Mouse (Mus musculus): ENCODE results near the gene Atoh8. TPM values are rescaled to one million over a fixed set of nuclear protein-coding genes. Genes with fewer than 3 reads are reported as not detected.

The Atoh8 gene
- total and polyA plus RNA-seq, 3 experiments: 0.23 to 5.0 (median 1.6) TPM

DNA sequence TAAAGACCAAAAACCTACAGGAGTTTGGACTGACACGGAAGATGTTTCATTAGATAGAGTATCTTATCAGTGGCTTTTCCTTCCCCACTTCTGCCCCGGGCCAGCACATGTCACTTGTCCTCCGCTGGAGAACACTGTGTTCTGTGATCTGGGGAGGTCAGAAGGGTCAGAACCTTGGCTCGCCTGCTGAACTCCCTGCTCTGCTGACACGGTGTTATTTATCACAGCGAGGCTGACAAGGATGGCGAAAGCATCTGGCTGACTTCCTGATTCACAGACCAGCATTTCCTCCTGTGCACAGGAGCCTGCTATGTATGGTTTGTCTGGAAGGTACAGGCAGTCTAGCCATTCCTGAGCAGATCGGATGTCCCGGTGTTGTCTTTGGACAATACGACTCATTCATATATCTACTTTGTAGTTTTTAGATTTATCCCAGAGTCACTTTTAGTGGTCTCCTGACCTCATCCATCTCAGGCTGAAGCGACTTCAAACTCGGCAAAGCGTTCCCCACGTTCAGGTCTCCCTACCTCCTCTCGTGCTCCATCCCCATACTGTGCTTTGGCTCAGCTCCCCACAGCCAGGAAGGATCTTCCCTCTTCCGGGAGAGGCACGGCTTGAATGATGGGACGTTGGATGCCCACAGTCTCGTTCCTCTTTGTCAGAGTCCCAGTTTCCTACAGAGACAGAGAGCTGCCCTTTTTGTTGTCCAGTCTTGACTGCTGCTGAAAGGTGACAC, 73.1 kb downstream of the Atoh8 start:
- in situ Hi-C loops (cut with MboI; ENCODE audit: low pct_ligation_motif_present, low pct_unique_long_range_greater_than_20kb, low sequenced_read_pairs): loop anchor here (5.0 kb wide), 1 partner anchor 235 kb away; no protein-coding TSS in a partner anchor
- H3K9ac ChIP-seq (ENCODE audit: insufficient read depth, low read depth): no peak overlapping the region
- TF ChIP-seq NELFE (IDR thresholded peaks at IDR 0.05; ENCODE audit: low read depth, low read length) (no peak), CHD2 (IDR thresholded peaks at IDR 0.05; ENCODE audit: low read length) (no peak), IRF4 (IDR thresholded peaks at IDR 0.05; ENCODE audit: low read depth, low read length) (no peak), ZKSCAN1 (IDR thresholded peaks at IDR 0.05; ENCODE audit: borderline replicate concordance, low read depth, low read length) (no peak), ZC3H11A (IDR thresholded peaks at IDR 0.05; ENCODE audit: low read depth, low read length) (no peak), UBTF (IDR thresholded peaks at IDR 0.05; ENCODE audit: low read depth, low read length) (no peak), MAFK (IDR thresholded peaks at IDR 0.05; ENCODE audit: insufficient replicate concordance, low read length) (no peak), USF2 (conservative IDR thresholded peaks at IDR 0.05; ENCODE audit: low read depth, low read length) (no peak), HCFC1 (IDR thresholded peaks at IDR 0.05; ENCODE audit: low read depth, low read length) (no peak), USF1 (IDR thresholded peaks at IDR 0.05; ENCODE audit: low read depth, low read length) (no peak), RCOR1 (conservative IDR thresholded peaks at IDR 0.05; ENCODE audit: low read depth, low read length) (no peak), MAX (IDR thresholded peaks at IDR 0.05; ENCODE audit: low read length) (no peak), JUN (IDR thresholded peaks at IDR 0.05; ENCODE audit: insufficient read depth, low read depth, low read length) (no peak), CTCF (conservative IDR thresholded peaks at IDR 0.05 in 1 of 2, IDR thresholded peaks at IDR 0.05 in 1 of 2; ENCODE audit: low read depth in 2 of 2, low read length in 2 of 2) (no peak), PAX5 (IDR thresholded peaks at IDR 0.05; ENCODE audit: low read length) (no peak), EP300 (IDR thresholded peaks at IDR 0.05; ENCODE audit: low read length) (no peak), E2F4 (IDR thresholded peaks at IDR 0.05; ENCODE audit: insufficient replicate concordance, low read depth, low read length) (no peak), MYC (IDR thresholded peaks at IDR 0.05; ENCODE audit: low read depth, low read length) (no peak)
- no peak for DNase-seq (ENCODE audit: extremely low read depth)
- H3K4me2 ChIP-seq (ENCODE audit: insufficient read depth, low read depth, poor library complexity, severe bottlenecking): no peak overlapping the region
- no peaks in the 10 kb centered on the region for H3K36me3 ChIP-seq (replicated peaks in 1 of 2; ENCODE audit: control insufficient read depth in 1 of 2, insufficient read depth in 1 of 2, low read length in 1 of 2)
- H3K4me3 ChIP-seq (replicated peaks in 1 of 3; ENCODE audit: low read depth in 2 of 3, low read length in 2 of 3, poor library complexity in 1 of 3): no peak overlapping the region
- no peaks in the 10 kb centered on the region for H3K79me2 ChIP-seq (replicated peaks; ENCODE audit: control insufficient read depth, extremely low read depth, insufficient read depth, poor library complexity, severe bottlenecking)
- dilution Hi-C loops (cut with MboI; ENCODE audit: extremely low pct_ligation_motif_present, extremely low pct_unique_long_range_greater_than_20kb, low sequenced_read_pairs): no loop called here
- peaks cover 2 to 14% of the 10 kb centered on the region in 2 experiments; a peak in 2 of 4 replicates for H3K4me1 ChIP-seq (ENCODE audit: control insufficient read depth in 1 of 2, insufficient read depth in 2 of 2)
- H3K27ac ChIP-seq (ENCODE audit: insufficient read depth, low read depth): no peak overlapping the region
- H3K9me3 ChIP-seq (replicated peaks; ENCODE audit: low read length): no peaks in the 10 kb centered on the region
- H3K27me3 ChIP-seq (replicated peaks): no peaks in the 10 kb centered on the region

- dilution Hi-C loops (cut with MboI; ENCODE audit: extremely low pct_ligation_motif_present, extremely low pct_unique_long_range_greater_than_20kb, low sequenced_read_pairs) (no loop called here), in situ Hi-C loops (cut with MboI; ENCODE audit: low pct_ligation_motif_present, low pct_unique_long_range_greater_than_20kb, low sequenced_read_pairs) (loop anchor here (5.0 kb wide), 1 partner anchor 234 kb away; no protein-coding TSS in a partner anchor)
- TF ChIP-seq CTCF (conservative IDR thresholded peaks at IDR 0.05 in 1 of 2, IDR thresholded peaks at IDR 0.05 in 1 of 2; ENCODE audit: low read depth in 2 of 2, low read length in 2 of 2): no peak
- TF ChIP-seq TBP (conservative IDR thresholded peaks at IDR 0.05; ENCODE audit: low read depth, low read length): no peak
- no peak for TF ChIP-seq ETS1 (conservative IDR thresholded peaks at IDR 0.05; ENCODE audit: low read depth, low read length)
- TF ChIP-seq JUN (IDR thresholded peaks at IDR 0.05; ENCODE audit: insufficient read depth, low read depth, low read length): no peak
- no peak for TF ChIP-seq NELFE (IDR thresholded peaks at IDR 0.05; ENCODE audit: low read depth, low read length)
- TF ChIP-seq CHD2 (IDR thresholded peaks at IDR 0.05; ENCODE audit: low read length): no peak
- TF ChIP-seq ZC3H11A (IDR thresholded peaks at IDR 0.05; ENCODE audit: low read depth, low read length): no peak
- TF ChIP-seq SMC3 (IDR thresholded peaks at IDR 0.05; ENCODE audit: low read depth, low read length): no peak
- no peak for TF ChIP-seq MAX (IDR thresholded peaks at IDR 0.05; ENCODE audit: low read length)
- TF ChIP-seq ZMIZ1 (IDR thresholded peaks at IDR 0.05; ENCODE audit: low read depth, low read length): no peak
- no peak for TF ChIP-seq RCOR1 (conservative IDR thresholded peaks at IDR 0.05; ENCODE audit: low read depth, low read length)
- TF ChIP-seq BHLHE40 (IDR thresholded peaks at IDR 0.05; ENCODE audit: low read depth, low read length): no peak
- no peak for TF ChIP-seq POLR2A (IDR thresholded peaks at IDR 0.05; ENCODE audit: low read depth, low read length)
- TF ChIP-seq UBTF (IDR thresholded peaks at IDR 0.05; ENCODE audit: low read depth, low read length): no peak
- no peak for TF ChIP-seq ZKSCAN1 (IDR thresholded peaks at IDR 0.05; ENCODE audit: borderline replicate concordance, low read depth, low read length)
- TF ChIP-seq MAZ (IDR thresholded peaks at IDR 0.05; ENCODE audit: low read depth, low read length): no peak
- H3K27me3 ChIP-seq (replicated peaks): no peaks in the 10 kb centered on the region
- peaks cover 2 to 14% of the 10 kb centered on the region in 2 experiments; a peak in 2 of 4 replicates for H3K4me1 ChIP-seq (ENCODE audit: control insufficient read depth in 1 of 2, insufficient read depth in 2 of 2)
- H3K9me3 ChIP-seq (replicated peaks; ENCODE audit: low read length): no peaks in the 10 kb centered on the region
- H3K9ac ChIP-seq (ENCODE audit: insufficient read depth, low read depth): no peak overlapping the region
- no peaks in the 10 kb centered on the region for H3K79me2 ChIP-seq (replicated peaks; ENCODE audit: control insufficient read depth, extremely low read depth, insufficient read depth, poor library complexity, severe bottlenecking)
- H3K36me3 ChIP-seq (replicated peaks in 1 of 2; ENCODE audit: control insufficient read depth in 1 of 2, insufficient read depth in 1 of 2, low read length in 1 of 2): no peaks in the 10 kb centered on the region
- H3K4me2 ChIP-seq (ENCODE audit: insufficient read depth, low read depth, poor library complexity, severe bottlenecking): no peak overlapping the region
- DNase-seq (ENCODE audit: extremely low read depth): no peak
- H3K27ac ChIP-seq (ENCODE audit: insufficient read depth, low read depth): no peak overlapping the region
- no peak overlapping the region for H3K4me3 ChIP-seq (replicated peaks in 1 of 3; ENCODE audit: low read depth in 2 of 3, low read length in 2 of 3, poor library complexity in 1 of 3)
Observed at GRCm38 (mm10) chr6:72161751-72162150, 73.6 kb downstream of the Atoh8 start.

Data from CH12.LX (cell line).